Mouse (Mus musculus) left cerebral cortex, postnatal 4 days (tissue): ENCODE results near the gene Atp2b1. TPM values are rescaled to one million over a fixed set of nuclear protein-coding genes. Genes with fewer than 3 reads are reported as not detected.
"Not testable (repeated sequence)": the region's sequence is repeated elsewhere in the genome, so short reads cannot be mapped to it uniquely, and the experiment has no call there.

ENCODE experiments used
- DNase-seq: peaks from one replicate; pipeline ENCODE4 v3.0.0-alpha.2; 2022
- intact Hi-C: fragments of 180-260 bp; cut with DNase I; formaldehyde crosslinking; loops from one replicate; pipeline ENCODE4 v1.15.1; 2025
- total RNA-seq, 2 experiments: library from RNA; stranded (reverse); gene quantifications; 2 replicates each; pipeline ENCODE4 v1.2.3; 2021

The Atp2b1 gene
- total RNA-seq, 2 experiments from 2014 or later: 448 to 466 TPM

DNA sequence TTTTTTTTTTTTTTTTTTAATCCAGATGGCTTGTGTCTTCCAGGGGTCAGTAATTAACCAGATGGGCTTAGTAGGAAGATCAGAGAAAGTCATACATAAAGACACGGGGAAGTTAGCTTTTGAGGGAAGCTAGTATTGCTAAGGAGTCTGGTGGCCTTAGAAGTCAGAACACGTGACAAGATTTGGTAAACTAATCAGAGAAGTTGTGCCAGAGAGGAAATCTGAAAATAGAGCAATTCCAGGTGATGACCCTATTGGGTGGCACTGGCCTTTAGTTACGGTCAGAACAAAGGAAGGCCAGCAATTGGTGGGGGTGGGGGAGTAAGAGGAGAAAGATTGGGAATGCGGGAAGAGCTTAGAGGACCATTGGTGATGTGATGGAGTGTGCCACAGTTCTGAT is 44.5 kb downstream of the Atp2b1 start:
- no peak for DNase-seq

DNA sequence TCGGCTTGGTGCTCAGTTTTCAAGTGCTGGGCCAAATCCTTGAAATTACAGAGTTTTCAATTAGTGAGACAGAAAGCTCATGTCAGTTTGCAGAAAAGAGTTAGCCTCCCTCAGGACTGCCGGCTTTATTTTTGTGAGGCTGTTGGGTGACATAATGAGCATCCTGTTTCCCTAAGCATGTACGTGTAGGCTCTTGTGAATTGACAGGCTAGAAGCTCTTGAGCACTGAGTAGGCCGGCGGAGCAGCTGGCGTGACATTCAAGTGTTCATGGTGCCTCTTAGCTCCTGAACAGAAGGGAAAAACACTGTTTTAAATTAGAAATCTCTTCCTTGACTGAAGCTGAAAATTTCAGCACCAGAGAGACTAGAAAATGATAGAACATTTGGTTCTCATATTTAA is 45.2 kb downstream of the Atp2b1 start:
- intact Hi-C loops: no loop called here

More for the DNA sequence above, 44.5 kb downstream of the Atp2b1 start:
- intact Hi-C loops: no loop called here

DNA sequence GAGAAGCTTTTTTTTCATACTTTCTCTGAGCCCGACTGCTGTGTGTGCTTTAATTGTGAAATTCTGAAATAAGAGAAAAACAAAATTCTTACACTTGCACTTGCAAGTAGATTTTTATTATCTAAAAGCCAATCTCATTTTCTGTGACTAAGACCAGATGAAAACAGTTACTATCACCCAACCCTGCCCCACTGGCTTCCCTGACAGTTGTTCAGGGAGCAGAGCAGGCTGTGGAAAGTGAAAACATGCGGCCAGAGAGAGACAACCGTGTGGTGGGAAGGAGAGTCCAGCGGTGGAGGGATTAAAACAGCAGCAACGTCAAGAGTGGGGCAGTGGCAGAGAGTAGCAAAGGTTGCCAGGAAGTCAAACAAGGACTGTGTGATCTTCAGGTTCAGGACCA is 46.7 kb downstream of the Atp2b1 start:
- intact Hi-C loops: no loop called here

More for the DNA sequence above, 45.2 kb downstream of the Atp2b1 start:
- DNase-seq: no peak

DNA sequence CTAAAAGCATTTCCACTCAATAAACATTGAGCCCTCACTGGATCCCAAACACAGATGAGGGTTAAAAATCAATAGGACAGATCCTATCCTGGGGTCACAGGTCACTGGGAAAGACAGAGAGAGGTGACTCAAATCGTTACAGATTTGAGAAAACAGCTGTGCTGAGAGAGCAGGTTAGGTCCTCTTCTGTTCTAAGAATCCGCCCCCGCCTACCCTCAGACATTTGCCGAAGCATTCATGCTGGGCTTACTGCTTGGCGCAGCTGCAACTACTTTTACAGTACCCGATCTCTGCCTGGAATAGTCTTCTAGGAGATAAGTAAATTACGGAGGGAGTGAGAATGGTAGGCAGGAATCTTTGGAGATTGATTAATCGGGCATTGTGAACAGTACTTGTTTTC is 47.9 kb downstream of the Atp2b1 start:
- DNase-seq: no peak
- intact Hi-C loops: no loop called here

More for the DNA sequence above, 46.7 kb downstream of the Atp2b1 start:
- DNase-seq: no peak

DNA sequence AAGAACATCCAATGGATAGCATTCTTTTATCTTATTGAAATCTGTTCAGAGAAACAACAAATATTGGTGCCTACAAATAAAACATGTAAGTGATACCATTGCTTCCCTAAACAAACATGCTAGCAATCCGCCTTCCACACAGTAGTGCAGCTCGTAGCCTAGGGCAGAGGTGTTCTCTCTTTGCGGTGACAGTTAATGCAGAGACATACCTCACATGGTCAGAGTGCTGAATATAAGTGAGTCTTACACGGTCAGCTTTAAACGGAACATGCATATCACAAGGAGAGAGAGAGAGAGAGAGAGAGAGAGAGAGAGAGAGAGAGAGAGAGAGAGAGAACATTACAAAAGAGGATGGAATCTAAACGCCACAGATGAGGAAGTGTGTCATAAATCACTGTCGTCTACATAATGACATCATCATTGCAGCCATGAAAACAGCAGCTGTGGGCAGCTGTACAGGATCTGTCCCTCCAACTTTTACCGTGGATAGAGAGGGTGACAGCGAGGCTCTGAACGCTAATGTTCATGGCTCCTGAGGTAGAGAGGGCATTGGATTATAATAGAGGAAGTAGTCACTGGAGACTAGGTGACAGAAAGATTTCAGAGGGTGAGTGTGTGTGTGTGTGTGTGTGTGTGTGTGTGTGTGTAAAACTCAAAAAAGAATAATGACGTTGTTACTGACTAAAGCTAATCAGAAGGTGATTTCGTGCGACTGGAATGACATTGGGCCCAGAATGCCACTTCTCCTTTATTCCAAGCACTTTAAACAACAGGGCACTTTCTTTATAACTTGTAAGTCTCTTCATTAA is 52.4 kb downstream of the Atp2b1 start:
- intact Hi-C loops: no loop called here
- no peak for DNase-seq

DNA sequence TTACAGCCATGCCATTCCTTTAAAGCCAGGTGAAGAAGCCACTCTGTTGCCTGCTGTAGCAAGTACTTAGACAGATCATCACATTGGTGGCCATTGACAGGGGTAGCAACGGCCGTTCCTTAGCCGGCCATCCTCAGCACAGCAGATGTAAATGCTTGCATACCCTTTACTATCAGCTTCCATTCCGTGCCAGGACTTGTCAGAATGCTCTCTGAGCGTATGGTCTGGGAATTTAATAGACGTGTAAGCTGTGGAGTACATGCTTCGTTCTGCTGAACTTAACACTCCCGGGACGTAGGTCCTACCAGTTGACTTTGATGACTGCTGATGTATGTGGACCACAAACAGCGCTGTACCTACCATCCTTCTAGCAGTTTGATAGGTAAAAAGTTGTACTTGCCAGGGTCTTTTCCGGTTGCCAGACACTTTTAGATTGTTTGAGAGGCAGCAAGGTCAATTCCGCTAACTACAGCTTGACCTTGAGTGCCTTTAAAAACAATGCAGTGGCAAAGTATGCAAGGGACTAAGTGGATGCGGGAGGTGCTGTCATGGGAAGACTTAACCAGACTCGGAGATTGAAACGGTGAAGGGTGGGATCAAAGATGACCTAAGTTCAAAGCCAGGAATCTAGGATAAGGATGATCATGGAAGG is 53.2 kb downstream of the Atp2b1 start:
- DNase-seq: no peak
- intact Hi-C loops: no loop called here

DNA sequence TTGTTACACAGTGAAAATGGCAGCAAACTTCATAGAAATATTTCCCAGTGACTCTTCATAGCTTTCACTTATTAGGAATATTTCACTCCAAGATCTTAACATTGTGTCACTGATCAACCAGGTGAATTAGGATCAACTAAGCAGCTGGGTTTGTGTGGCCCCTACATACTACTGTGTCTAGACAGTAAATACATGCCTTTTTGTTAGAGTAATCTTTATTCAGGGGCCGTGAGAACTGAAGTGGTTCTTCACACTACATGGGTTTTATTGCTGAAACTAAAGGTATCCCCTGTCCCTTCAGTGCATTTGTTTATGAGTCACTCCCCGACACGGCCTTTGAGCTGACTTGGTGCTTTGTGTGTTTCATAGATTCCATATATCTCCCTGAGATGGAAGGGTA is 56.7 kb downstream of the Atp2b1 start:
- intact Hi-C loops: no loop called here
- no peak for DNase-seq

DNA sequence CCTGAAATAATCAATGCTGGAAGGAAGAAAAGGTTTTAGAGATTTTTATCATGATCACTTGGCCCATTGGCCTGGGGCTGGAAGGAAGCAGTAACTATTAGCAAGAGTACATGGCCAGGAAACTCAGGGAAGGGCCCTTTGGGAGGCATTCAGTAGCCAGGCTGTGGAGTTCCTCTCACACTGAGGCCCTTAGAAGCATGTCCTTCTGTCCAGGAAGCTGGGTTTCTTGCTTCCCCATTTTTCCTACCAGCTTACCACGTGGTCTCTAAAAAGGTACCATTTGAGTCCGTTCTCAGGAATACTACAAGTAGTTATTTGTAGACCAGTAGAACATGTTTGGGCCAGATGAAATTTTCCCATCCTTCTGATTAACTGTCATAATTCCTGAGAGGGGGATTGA is 58.2 kb downstream of the Atp2b1 start:
- no peak for DNase-seq
- intact Hi-C loops: no loop called here

DNA sequence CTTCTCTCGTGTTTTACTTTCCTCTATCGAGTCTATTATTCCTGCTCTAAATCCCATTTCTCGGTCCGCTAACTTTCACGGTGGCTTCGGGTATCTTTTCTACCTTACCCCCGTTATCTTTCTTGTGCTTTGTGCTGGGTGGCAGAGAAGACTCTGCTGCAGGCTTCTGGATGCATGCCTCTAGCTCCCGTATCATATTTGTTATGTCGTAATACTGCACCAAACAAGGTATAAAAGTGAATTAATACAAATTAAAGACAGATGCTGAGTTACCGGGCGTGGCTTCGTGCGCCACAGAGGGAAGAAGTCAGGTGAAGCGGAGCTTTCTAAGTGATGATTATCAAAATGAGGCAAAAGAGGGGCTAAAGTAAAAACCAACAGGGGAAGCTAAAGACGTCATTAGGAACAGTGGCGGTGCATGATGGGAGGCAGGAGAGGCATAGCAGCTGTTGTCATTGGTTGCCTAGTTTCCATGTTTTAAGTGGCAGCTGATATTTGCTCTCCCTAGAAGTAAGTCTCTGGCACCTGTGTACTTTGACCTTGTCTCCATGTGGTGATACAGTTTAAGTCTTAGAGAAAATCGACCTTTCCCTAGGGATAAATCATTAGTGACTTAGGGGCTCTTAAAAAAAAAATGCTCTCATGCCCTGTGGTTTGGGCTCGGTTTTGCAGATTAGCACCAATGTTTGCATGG is 58.9 kb downstream of the Atp2b1 start:
- intact Hi-C loops: no loop called here
- no peak for DNase-seq

DNA sequence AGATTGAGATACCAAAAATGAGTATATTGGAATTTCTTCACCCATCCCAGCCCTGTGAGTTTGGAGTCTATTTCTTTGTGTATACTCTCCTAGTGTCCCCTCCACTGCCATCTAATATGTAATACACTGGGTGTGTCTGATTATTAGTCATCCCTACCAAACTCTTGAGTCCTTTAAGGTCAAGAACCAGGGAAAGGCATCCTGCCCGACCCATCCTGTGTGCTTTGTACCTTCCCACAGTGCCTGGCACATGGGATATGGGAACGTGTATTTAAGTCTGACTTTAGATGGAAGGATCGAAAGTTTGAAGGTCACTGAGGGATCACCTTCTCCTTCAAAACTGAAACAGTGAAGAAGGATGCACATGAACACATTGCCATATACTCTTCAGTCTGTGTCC is 60.4 kb downstream of the Atp2b1 start:
- no peak for DNase-seq
- intact Hi-C loops: no loop called here

DNA sequence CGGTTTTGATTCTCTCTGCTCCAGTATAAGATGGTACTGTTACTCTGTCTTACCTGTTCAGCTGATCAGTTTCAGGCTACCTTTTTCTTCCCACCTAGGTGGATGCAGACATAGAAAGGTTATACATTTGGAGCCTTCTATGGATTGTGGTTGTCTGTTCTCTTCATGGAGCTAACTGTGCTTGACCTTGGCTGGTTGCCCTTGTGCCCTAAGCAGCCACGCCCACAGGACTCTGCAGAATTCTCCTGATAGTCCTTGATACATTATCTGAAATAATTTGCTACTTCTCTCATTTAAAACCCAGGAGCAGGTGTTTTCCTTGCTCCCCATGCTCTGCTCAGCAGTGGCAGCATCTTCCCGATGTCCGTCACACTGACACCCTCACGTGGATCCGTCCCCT is 61.4 kb downstream of the Atp2b1 start:
- intact Hi-C loops: no loop called here
- no peak for DNase-seq

DNA sequence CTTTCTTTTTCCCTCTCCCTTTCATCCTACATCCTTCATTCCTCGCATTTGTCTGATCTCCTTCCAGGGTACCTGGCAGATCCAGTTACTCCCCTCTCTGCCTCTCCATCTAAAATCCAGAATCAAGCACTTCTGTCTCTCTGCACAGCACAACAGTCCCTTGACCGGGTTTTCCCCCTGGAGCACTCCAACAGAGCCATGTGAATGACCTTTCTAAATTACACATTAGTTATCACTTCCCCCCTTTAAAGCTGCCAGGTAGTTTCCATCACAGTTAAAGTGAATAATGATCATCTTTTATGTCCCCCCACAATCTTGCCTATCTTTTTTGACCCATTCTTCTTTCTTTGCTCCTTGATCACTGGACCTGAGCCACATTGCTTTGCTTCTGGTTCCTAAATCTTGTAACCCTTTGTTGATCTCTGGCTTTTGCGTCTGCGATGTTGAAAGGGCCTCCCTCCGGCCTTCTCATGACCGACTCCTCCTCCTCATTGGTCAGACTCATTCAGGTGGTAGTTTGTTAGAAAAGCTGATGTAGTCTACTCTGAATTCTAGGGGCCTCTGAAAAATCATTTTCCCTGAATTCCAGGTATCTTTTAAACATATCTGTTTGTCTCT is 62.8 kb downstream of the Atp2b1 start:
- no peak for DNase-seq
- intact Hi-C loops: no loop called here

DNA sequence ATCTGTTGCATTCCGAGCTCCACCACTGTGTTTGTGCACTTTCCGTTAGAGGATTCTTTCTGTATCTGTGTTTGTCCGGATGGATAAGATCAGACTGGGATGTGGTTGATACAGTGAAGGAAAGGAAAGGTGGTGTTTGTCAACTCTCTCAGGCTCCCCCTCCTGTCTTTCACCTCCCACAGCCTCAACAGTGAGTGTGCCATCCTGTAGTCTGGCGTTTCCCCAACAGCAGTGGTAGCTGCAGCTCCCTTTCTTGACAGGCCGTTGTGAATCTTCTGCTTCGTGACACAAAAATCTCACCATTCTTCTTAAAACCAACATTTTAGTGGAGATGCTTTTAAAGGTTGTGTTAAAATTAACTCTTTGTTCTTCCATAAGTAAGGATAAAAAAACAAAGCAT is 64.6 kb downstream of the Atp2b1 start:
- intact Hi-C loops: no loop called here

DNA sequence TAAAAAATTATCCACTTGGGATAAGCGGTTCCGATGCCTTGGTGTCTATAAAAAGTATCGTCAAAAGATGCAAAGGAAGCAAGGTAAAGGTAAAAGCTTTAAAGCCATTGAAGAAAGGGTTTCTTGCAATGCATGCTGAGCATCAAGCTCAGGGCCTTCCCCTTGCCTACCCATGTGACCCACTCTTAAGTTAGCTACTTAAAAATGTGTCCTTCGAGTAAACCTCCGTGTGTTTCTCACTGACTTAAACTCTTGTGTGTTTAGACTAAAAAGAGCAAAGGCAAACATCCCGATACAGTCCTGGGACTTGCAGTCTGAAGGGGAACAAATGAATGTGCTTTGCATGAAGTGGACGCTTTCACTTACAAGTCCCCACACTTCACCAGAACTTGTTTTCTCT is 65.1 kb downstream of the Atp2b1 start:
- intact Hi-C loops: no loop called here
- DNase-seq: no peak

More for the DNA sequence above, 64.6 kb downstream of the Atp2b1 start:
- no peak for DNase-seq

DNA sequence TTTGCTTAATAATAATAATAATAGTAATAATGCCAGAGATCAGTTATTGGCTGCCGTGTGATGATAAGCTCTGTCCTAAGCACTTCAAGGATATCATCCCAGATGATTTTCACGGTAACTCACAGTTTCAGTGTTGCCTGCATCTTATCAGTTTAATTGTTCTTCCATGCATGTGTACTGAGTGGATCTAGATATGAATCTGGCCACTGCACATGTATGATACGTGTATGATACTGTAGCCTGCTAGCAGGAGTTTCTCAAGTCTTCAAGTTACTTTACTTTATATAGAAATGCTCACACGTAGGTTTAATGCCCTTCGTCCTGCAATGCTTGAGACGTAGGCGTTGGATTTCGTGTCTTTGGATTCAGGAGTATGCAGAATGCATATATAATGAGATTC is 65.7 kb downstream of the Atp2b1 start:
- no peak for DNase-seq
- intact Hi-C loops: no loop called here

DNA sequence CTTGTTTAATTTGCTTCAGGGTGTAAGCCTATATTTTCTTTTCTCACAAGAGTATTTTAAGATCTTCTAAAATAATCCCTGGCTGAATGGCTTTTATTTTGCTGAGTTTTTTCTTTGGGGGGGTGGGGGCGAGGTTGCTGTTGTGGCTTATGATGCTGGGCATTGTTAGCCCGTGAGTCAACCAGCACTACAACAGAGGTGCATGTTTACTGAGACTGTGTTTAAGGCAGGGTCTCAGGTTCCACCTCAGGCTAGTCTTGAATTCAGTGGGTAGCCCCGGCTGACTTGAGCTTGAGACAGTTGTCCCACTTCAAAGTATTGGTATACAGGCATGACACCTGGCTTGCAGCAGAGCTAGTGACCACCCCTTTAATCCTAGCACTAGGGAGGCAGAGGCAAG is 77.8 kb downstream of the Atp2b1 start:
- intact Hi-C loops: no loop called here
- DNase-seq: no peak

DNA sequence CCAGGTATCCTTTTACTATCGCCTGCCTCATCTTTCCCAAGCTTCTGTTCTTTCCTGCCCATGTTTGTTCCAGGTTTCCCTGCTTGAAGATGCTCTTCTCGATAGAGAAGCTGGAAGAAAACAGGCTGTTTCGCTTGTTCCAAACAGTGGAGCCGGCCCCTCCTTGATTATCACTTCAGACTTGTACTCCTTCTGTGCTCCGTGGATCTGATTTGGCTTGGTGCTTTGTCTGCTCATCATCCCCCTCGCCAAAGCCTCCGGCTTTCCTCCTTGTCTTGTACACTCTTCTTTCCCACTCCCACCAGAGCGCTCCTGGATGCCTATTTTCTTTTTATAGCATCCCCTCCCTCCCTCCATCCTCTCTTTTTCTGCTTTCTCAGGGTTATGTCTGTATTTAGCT is 79.0 kb downstream of the Atp2b1 start:
- intact Hi-C loops: no loop called here
- DNase-seq: no peak

DNA sequence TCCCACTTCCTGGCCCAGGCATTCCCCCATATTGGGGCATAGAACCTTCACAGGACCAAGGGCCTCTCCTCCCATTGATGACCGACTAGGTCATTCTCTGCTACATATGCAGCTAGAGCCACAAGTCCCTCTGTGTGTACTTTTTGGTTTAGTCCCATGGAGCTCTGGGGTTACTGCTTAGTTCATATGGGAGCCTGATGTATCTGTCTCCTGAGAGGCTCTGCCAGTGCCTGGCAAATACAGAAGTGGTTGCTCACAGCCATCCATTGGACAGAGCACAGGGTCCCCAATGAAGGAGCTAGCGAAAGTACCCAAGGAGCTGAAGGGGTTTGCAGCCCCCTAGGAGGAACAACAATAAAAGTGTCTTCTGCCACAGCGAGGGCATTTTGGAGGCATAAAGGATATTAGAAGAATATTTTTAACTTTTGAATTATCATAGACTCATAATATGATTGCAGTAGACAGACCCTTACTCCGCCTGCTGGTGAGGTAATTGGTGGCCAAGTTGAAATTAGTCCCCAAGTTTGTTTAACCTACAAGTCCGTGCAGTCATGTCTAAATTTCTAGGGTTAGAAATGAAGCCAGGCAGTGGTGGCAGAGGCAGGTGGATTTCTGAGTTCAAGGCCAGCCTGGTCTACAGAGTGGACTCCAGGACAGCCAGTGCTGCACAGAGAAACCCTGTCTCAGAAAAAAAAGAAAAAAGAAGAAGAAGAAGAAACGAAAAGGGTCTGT is 81.0 kb downstream of the Atp2b1 start:
- intact Hi-C loops, DNase-seq: not testable (repeated sequence)

DNA sequence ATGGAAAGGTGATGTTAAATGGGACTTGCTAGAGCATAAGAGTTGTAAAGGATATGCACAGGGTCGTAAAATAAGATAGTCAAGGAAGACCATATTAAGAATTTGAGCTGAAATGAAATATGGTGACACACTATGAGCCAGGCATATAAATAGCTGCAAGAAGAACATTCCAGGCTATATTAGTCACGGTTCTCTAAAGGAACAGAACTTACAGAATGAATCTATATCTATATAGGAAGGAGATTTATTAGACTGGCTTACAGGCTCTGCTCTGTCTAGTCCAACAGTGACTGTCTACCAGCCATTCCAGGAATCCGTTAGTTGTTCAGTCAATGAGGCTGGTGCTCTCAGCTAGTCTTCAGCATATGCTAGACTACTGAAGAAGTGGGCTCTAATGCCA is 90.7 kb downstream of the Atp2b1 start:
- DNase-seq: no peak
- intact Hi-C loops: no loop called here

DNA sequence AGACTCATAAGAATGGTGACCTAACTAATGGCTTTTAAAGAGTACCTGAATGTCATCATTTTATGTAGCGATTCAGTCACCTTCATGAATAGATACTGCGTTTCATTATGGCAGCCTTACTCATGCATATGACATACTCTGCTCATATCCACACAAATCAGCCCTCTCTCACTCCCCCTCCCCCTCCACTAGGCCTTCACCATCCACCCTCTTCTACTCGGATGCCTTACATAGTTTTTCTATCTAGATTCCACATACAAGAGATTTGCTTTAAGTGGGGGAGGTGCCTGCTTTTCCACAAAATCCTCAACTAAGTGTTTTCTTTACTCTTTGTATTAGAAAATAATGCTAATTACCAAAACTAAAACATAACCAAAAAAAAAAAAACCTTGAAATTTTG is 96.9 kb downstream of the Atp2b1 start:
- no peak for DNase-seq

DNA sequence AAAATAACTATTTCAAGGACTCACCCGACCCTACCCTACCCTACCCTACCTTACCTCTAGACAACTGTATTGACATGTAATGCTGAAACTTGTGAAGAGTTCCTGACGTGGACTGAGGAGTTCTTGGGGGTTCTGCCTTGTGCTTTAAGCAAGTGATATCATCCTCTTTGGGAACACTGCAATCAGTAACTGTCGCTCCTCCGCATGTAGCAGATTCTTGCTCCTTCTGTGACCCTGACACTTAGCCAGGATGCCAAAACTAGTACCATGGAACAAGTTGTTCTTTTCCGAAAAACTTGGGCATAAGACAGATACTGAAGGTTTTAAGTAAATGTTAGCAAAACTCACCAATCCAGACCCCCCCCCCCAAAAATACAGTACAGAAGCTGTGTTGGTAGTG is 97.9 kb downstream of the Atp2b1 start:
- intact Hi-C loops: no loop called here
- no peak for DNase-seq

More for the DNA sequence above, 96.9 kb downstream of the Atp2b1 start:
- intact Hi-C loops: no loop called here
